Mouse (Mus musculus): ENCODE measurements around the gene Aox2.

GRCm38 (mm10) chr1:58391421-58392267, 113.5 kb downstream of the Aox2 start:
- no peak for TF ChIP-seq POLR2A (IDR thresholded peaks at IDR 0.05; ENCODE audit: insufficient read depth, low read length)
- TF ChIP-seq CTCF (IDR thresholded peaks at IDR 0.05; ENCODE audit: low read depth, low read length): no peak
